Mouse (Mus musculus) testis, adult 2 months (tissue): ENCODE measurements around the gene Saal1.

ENCODE experiments used
- CTCF ChIP-seq: fragments of 200-500 bp; IDR thresholded peaks from 2 replicates; pipeline ENCODE4 v1.5.1; 2012; ENCODE audit warnings: low read depth, mild to moderate bottlenecking, inconsistent platforms, low read length, moderate library complexity; ENCODE audit not compliant: control insufficient read depth, insufficient read depth, insufficient replicate concordance
- POLR2A ChIP-seq: fragments of 200-500 bp; IDR thresholded peaks from 2 replicates; pipeline ENCODE4 v1.6.1; 2012; ENCODE audit warnings: low read depth, mild to moderate bottlenecking, inconsistent platforms, low read length, moderate library complexity; ENCODE audit not compliant: control insufficient read depth

DNA sequence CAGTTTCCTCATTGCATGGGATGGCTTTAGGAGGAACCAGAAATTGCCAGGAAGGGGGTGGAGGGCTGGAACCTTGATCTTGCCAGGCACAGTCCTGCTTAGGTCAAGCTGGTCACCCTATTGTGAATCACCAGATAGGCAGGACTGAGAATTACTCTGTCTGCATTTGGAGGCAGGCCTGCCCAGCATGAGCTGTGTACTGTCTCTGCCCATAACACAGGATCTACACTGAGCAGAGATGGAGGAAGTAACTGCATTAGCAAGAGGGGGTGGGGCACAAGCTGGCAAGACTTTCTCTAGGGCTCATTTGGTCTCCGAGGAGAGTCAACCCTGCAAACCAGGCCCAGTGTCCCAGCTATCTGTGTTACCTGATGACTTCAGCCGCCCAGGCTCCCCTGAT, 24.5 kb upstream of the Saal1 start:
- TF ChIP-seq POLR2A (no peak), CTCF (no peak)
